Mouse (Mus musculus) kidney, adult 2 months (tissue): Measurements from ENCODE around the gene Herpud2. TPM values are rescaled to one million over a fixed set of nuclear protein-coding genes. Genes with fewer than 3 reads are reported as not detected.

Experiments used
- DNase-seq: peaks from one replicate; pipeline ENCODE4 v3.0.0; 2021
- H3K27ac ChIP-seq: fragments of 200-500 bp; 2 replicates; pipeline ENCODE4 v1.5.1; 2012; ENCODE audit warnings: low read depth, low read length, control low read depth, inconsistent platforms; ENCODE audit not compliant: insufficient read depth
- H3K27me3 ChIP-seq: fragments of 200-500 bp; replicated peaks from 2 replicates; pipeline ENCODE4 v1.6.1; 2012; ENCODE audit warnings: mild to moderate bottlenecking, moderate library complexity, low read length, inconsistent platforms; ENCODE audit not compliant: control insufficient read depth, insufficient read depth
- H3K36me3 ChIP-seq: fragments of 200-500 bp; 2 replicates; pipeline ENCODE4 v1.6.1; 2012; ENCODE audit warnings: mild to moderate bottlenecking, moderate library complexity, low read length, inconsistent platforms; ENCODE audit not compliant: control insufficient read depth, insufficient read depth
- H3K4me1 ChIP-seq: fragments of 200-500 bp; 2 replicates; pipeline ENCODE4 v1.6.1; 2011; ENCODE audit warnings: low read length; ENCODE audit not compliant: control insufficient read depth, insufficient read depth
- H3K4me3 ChIP-seq: fragments of 200-500 bp; 2 replicates; pipeline ENCODE4 v1.5.1; 2011; ENCODE audit warnings: mild to moderate bottlenecking, low read depth, low read length, control low read depth; ENCODE audit not compliant: insufficient read depth
- CTCF ChIP-seq: fragments of 200-500 bp; conservative IDR thresholded peaks from 2 replicates; pipeline ENCODE4 v1.5.1; 2011; ENCODE audit warnings: low read depth, mild to moderate bottlenecking, control low read depth, low read length, moderate library complexity, mixed read lengths; ENCODE audit not compliant: insufficient read depth, insufficient read length
- POLR2A ChIP-seq: fragments of 200-500 bp; IDR thresholded peaks from one replicate; pipeline ENCODE4 v1.6.1; 2011; ENCODE audit warnings: low read depth, low read length, control low read depth
- WGBS: fragments of 180-500 bp; shearing (Covaris S2); methylation state at CpG from one replicate; pipeline ENCODE4 v1.1.7; 2018; 5-methylcytosine and 5-hydroxymethylcytosine counted together
- polyA plus RNA-seq: library from polyadenylated mRNA; depleted of rRNA; stranded (reverse); fragments of >200 nt; gene quantifications from 2 replicates; pipeline ENCODE4 v1.2.3, GENCODE M21; 2012

Herpud2 gene
- polyA plus RNA-seq, 1 experiment = 25.4 TPM

DNA sequence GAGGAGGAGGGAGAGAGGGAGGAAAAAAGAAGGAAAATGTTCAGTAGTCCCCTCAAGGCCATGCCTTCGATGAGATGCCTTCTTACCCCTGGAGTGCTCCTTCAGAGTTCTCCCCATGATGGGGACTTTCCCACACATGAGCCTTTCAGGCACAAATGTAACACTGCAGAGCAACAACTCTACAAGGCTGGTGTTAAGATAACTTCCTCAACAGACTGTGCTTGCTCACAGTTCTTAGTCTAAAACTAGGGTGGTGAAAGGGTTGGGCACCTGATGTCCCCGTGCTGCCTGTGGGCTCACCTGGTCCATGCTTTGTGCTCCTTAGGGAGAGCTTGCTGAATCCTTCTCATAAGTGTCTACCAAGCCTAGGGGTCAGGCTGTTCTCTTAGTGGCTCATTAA, 33.0 kb upstream of the Herpud2 start:
- Histone ChIP-seq H3K27ac (no peak overlapping the region), H3K4me3 (no peak overlapping the region), H3K36me3 (no peaks in the 10 kb centered on the region), H3K27me3 (no peaks in the 10 kb centered on the region), H3K4me1 (no peaks in the 10 kb centered on the region)
- 84% methylated on average over 2 of the region's 2 CpGs for WGBS
- no peak for TF ChIP-seq CTCF
- TF ChIP-seq POLR2A = no peak
- no peak for DNase-seq

DNA sequence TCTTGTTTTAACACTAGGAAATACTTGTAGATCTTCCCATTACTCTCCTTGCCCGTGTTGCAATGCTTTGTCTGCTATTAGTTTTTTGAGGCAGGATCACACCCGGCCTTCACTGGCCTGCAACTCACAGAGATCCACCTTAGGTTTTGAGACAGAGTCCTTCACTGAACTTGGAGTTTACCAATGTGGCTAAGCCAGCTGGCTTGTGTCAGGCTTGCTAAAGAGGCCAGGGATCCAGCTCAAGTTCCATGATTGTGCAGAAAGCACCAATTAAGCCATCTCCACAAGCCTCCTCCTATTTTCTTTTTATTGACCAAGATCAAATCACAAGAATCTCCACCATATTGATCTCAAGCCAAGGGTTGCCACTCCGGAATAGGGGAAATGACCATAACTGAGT, 26.4 kb upstream of the Herpud2 start:
- H3K27me3 ChIP-seq = no peaks in the 10 kb centered on the region
- WGBS = 65% methylated on average over 3 of the region's 3 CpGs
- H3K36me3 ChIP-seq = no peaks in the 10 kb centered on the region
- no peak overlapping the region for H3K4me3 ChIP-seq
- TF ChIP-seq CTCF (no peak), POLR2A (no peak)
- DNase-seq = no peak
- no peak overlapping the region for H3K27ac ChIP-seq
- H3K4me1 ChIP-seq = peaks cover 5% of the 10 kb centered on the region; the same call in 1 of the 2 replicates

DNA sequence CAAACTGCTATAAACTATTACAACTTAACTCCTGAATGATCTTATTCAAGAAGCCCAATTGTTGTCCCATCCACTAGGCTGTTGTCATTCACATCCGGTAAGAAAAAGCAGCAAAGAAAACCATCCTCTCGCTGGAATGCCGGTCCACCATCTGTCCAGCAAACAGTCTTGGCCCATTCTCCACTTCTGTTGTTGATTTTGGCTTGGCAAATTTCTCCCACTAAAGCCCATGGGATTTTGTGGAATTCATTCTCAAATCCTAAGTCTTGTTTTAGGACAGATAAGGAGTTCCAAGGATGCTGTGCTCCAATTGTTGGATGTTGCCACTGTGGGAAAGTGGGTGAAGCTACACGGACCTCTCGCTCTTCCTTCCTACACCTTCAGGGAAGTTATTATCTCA, 25.6 kb upstream of the Herpud2 start:
- Histone ChIP-seq H3K4me3 (no peak overlapping the region), H3K27ac (peak overlapping the region; percentile 58; the same call in 1 of the 2 replicates), H3K4me1 (peaks cover 5% of the 10 kb centered on the region; the same call in 1 of the 2 replicates), H3K36me3 (no peaks in the 10 kb centered on the region), H3K27me3 (no peaks in the 10 kb centered on the region)
- no peak for TF ChIP-seq POLR2A
- no peak for TF ChIP-seq CTCF
- 85% methylated on average over 5 of the region's 5 CpGs for WGBS
- peak; percentile 67 for DNase-seq

DNA sequence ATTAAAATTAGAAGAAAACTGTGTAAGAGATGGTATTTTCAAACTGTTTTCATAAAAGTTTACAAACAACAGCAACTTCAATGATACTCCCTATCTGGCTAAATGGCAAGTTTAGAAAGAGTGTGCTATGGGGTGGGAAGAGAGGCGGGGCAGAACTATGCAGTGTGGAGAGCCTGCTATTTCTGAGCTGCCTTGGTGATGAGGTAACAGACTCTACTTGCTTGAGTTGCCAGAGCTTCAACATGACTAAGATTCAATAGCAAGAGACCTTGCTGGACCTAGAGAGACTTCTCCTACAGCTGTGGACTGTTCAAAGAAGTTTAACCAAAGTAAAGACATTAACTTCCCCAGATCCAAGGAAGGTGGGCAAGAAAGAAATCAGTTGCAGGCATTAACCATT, 24.9 kb upstream of the Herpud2 start:
- Histone ChIP-seq H3K36me3 (no peaks in the 10 kb centered on the region), H3K27me3 (no peaks in the 10 kb centered on the region), H3K4me1 (peaks cover 5% of the 10 kb centered on the region; the same call in 1 of the 2 replicates), H3K4me3 (no peak overlapping the region), H3K27ac (peak overlapping the region; percentile 58; the same call in 1 of the 2 replicates)
- WGBS = 77% methylated on average over 1 of the region's 1 CpGs
- TF ChIP-seq CTCF = no peak
- TF ChIP-seq POLR2A = no peak
- DNase-seq = no peak

DNA sequence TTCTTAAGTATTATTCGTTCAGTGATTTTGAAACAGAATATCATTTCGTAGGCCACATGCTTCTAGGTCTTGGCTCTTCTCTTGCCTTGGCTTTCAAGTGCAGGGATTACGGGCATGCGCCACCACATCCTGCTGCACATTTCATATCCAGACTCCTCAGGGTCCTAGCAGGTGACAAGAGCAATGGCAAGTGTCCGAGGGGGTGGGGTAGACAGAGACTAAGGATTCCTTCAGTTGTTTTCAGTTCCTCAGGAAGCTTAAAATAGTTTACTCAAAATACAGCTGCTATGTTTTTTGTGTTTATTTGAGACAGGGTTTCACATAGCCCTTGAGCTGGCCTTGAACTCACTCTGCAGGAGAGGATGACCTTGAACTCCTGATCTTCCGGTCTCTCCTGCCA, 24.4 kb upstream of the Herpud2 start:
- 0 out of 2 replicates have a peak overlapping the region, but pooled peaks have one; percentile 9 for H3K27ac ChIP-seq
- 82% methylated on average over 6 of the region's 6 CpGs for WGBS
- no peak for TF ChIP-seq POLR2A
- TF ChIP-seq CTCF = no peak
- peaks cover 5% of the 10 kb centered on the region; the same call in 1 of the 2 replicates for H3K4me1 ChIP-seq
- H3K4me3 ChIP-seq = no peak overlapping the region
- no peaks in the 10 kb centered on the region for H3K27me3 ChIP-seq
- H3K36me3 ChIP-seq = no peaks in the 10 kb centered on the region
- DNase-seq = peak; percentile 24

DNA sequence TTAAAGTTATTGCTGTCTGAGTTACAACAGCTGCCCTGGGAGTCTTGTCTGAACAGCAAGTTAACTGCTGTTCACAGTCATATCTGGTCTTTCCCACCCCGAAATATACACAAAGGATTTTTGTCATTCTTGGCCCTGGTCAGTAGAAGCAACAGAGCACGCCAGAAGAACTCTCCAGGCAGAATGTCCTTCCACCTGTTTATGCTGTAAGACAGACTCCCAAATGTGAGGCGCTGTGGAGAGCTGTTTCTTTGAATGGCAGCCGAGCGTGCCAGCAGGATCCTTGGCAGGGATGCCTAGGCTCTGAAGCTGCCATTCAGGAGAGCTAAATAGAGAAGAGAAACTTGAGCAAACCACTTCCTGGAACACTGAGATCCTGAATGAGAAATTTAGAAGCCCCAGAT, 23.4 kb upstream of the Herpud2 start:
- H3K4me1 ChIP-seq = peaks cover 5% of the 10 kb centered on the region; the same call in 1 of the 2 replicates
- H3K36me3 ChIP-seq = no peaks in the 10 kb centered on the region
- TF ChIP-seq POLR2A (no peak), CTCF (no peak)
- no peak overlapping the region for H3K4me3 ChIP-seq
- WGBS = 39% methylated on average over 5 of the region's 5 CpGs
- peak overlapping the region; percentile 43; the same call in 1 of the 2 replicates for H3K27ac ChIP-seq
- no peaks in the 10 kb centered on the region for H3K27me3 ChIP-seq
- DNase-seq = peak; percentile 52

DNA sequence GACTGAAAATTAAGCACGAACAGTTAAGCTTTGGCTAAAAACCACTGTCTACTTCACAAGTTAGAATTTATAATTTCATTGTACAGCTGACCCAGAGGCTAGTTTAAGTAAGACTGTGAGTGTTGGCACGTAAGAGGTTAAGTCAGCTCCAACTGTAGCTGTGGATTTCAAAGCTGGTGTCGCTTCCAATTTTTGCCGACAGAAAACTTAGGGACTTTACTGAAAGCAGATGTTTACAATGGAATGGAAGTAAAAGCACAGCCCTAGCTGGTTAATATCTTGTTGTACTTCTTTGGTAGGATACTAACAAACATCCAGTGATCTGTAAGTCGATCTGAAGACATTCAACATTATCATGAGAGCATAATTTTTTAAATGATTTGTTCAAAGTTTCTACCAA, 23.0 kb upstream of the Herpud2 start:
- 60% methylated on average over 5 of the region's 5 CpGs for WGBS
- no peaks in the 10 kb centered on the region for H3K36me3 ChIP-seq
- no peak overlapping the region for H3K27ac ChIP-seq
- H3K27me3 ChIP-seq = no peaks in the 10 kb centered on the region
- peaks cover 5% of the 10 kb centered on the region; the same call in 1 of the 2 replicates for H3K4me1 ChIP-seq
- DNase-seq = no peak
- H3K4me3 ChIP-seq = no peak overlapping the region
- no peak for TF ChIP-seq CTCF
- TF ChIP-seq POLR2A = no peak

DNA sequence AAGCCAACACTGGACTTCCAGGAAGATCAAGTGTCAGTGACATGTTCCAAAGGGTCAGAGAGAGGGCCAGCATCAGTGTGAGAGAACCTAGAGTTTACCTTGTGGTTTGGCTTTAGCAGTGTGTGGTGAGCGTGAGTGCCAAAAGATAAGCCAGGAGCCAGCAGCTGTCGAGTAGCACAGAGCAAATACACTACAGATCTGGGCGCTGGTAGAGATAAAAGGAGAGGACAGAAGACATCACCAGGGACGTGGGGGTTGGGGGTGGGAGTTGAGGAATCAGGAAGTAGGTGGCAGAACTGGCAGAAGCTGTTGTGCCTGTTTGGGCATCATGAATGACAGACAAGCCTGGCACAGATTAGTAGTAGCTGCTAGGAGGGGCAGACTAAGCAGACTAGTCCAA, 21.6 kb upstream of the Herpud2 start:
- Histone ChIP-seq H3K4me1 (peaks cover 5% of the 10 kb centered on the region; the same call in 1 of the 2 replicates), H3K4me3 (no peak overlapping the region), H3K27me3 (no peaks in the 10 kb centered on the region), H3K27ac (no peak overlapping the region), H3K36me3 (no peaks in the 10 kb centered on the region)
- no peak for TF ChIP-seq POLR2A
- no peak for TF ChIP-seq CTCF
- WGBS = 68% methylated on average over 4 of the region's 4 CpGs
- peak; percentile 44 for DNase-seq
